Mouse (Mus musculus): ENCODE results near the gene Cadm4.

The Cadm4 gene

DNA sequence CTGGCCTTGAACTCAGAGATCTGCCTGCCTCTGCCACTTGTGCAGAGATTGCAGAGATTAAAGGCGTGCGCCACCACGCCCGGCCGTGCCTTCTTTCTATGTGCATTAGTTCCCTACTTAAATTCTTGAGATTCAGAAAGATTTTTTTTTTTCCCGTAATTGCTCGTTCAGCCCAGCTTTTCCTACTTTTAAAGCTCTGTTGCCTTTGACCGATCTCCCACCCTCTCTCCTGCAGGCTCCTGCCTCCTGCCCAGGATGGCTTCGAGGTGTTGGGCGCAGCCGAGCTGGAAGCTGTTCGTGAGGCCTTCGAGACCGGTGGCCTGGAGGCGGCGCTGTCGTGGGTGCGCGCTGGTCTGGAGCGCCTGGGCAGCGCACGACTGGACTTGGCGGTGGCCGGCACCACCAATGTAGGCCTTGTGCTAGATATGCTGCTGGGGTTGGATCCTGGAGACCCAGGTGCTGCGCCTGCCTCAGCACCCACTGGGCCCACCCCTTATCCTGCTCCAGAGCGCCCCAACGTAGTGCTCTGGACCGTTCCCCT is 51.3 kb downstream of the Cadm4 start:
- DNase-seq (ENCODE audit: low spot score) = no peak

DNA sequence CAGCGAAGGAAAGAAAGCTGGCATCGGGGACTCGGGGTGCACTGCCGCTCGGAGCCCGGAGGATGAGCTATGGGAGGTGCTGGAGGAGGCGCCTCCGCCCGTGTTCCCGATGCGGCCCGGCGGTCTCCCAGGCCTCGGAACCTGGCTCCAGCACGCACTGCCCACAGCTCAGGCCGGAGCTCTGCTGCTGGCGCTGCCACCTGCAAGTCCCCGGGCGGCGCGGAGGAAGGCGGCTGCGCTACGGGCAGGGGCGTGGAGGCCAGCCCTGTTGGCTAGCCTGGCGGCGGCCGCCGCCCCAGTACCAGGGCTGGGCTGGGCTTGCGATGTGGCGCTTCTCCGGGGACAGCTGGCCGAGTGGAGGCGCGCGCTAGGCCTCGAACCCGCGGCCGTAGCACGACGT is 52.0 kb downstream of the Cadm4 start:
- no peak for DNase-seq (ENCODE audit: low spot score)

DNA sequence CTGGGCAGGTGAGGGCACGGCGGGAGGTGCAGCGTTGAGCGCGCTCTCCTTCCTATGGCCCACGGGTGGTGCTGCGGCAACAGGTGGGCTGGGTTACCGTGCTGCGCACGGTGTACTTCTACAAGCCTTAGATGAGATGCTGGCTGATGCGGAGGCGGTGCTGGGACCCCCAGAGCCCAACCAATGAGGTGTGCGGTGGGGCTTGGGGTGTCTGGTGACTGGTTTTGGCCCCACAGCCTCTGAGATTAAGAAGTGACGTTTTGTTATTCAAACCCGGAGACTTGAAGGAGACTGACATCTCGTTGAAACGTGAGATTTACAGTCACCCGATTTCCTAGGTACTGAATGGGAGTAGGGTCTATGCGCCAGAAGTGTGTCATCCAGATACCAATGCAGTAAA is 52.5 kb downstream of the Cadm4 start:
- no peak for DNase-seq (ENCODE audit: low spot score)

DNA sequence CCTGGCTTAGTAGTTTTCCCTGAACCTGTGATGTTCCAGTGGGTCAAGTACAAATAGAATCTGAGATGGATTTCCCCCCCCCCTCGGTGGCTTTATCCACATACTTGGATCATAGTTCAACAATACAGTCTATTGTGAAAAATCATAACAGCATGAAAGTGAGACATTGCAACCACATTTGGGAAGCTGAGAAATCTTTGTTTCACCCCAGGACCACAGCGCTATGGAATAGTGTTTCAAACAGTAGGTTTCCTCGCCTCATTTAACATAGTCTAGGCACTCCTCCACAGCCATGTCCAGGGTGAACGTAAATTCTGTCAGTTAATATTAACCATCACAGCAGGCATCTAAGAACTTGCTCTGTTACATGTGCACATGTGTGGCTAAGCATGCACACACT is 55.3 kb downstream of the Cadm4 start:
- DNase-seq (ENCODE audit: low spot score) = no peak

DNA sequence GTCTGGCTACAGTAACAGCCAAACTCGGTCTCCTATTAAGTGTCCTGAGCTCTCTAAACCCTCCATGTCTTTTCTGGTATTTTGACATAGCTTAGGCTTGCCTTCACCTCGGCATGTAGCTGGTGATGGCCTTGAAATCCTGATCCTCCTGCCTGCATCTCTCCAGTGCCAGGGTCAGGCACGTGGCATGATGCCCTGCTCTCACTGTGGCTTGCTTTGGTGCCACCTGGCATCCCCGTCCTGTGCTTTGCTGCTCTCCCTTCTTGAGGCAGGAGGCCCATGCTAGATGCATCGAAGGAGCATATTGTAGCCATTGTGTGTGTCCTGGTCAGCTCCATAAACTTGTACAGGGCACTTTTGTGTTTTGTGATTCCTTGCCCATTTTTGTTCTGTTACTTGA is 55.8 kb downstream of the Cadm4 start:
- no peak for DNase-seq (ENCODE audit: low spot score)

DNA sequence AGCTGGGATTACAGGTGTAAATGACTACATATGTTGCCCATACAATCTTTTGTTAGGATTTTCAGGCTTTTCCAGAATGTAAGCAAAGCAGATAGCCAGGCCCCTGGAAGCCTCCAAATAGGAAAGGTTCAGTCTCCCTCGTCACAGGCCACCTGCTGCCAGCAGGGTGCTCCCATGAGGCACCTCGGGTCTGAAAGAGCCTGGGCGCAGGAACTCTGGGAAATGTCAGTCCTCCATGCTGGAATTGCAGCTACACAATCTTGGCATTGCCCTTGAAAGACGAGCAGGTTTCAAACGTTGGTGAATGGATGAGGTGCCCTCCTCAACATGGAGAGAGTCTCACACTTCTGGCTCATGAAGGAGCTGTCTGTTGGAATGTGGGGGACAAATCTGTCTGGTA is 56.3 kb downstream of the Cadm4 start:
- no peak for DNase-seq (ENCODE audit: low spot score)

DNA sequence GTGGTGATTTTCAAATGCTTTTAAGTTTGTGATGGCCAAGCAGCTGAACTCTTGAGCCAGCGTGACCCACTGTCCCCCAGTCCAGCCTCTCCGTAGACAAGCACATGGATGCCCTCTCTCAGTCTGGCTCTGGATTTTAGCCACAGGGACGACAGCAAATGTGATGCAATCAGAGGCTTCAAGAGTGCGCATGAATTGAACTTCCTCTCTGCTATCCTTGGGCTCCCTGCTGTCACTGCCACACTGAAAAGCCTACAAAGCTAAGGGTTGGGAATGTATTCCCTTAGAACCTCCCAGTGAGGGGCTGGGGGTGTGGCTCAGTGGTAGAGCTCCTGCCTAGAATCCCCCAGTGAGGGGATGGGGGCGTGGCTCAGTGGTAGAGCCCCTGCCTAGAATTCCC is 56.9 kb downstream of the Cadm4 start:
- no peak for DNase-seq (ENCODE audit: low spot score)

DNA sequence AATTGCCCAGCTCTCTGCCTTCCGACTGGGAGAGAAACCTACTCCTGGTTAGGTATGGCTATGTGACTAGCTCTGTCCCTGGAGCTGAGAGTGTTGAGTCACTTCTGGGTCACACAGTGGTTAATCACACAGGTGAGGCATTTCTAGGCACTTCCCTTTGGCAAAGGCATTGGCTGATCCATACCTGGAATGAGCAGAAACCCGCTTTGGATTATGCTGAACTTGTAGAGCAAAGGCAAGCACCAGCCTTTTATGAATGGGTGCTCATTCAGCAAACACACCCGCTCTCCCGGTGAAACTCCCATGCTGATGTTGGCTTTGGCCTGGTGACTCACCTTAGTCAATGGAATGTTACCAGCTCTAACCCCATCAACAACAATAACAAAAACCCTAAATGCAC is 57.9 kb downstream of the Cadm4 start:
- DNase-seq (ENCODE audit: low spot score) = no peak

DNA sequence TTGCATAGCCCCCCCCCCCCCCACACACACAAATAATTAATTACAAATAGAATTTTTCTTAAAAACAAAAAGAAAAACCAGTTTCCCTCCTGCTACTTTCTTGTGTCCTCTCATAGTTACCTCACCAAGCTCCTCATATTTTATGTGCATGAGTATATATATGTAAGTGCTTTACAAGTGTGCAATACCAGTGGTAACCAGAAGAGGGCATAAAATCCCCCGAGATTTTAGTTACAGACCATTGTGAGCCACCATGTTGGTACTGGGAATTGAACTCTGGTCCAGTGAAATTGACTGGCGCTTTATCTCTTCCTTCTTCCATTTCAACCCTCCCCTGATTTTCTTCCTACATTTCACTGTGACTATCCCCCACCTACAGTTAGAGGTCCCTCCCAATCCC is 62.7 kb downstream of the Cadm4 start:
- DNase-seq (ENCODE audit: low spot score) = no peak

DNA sequence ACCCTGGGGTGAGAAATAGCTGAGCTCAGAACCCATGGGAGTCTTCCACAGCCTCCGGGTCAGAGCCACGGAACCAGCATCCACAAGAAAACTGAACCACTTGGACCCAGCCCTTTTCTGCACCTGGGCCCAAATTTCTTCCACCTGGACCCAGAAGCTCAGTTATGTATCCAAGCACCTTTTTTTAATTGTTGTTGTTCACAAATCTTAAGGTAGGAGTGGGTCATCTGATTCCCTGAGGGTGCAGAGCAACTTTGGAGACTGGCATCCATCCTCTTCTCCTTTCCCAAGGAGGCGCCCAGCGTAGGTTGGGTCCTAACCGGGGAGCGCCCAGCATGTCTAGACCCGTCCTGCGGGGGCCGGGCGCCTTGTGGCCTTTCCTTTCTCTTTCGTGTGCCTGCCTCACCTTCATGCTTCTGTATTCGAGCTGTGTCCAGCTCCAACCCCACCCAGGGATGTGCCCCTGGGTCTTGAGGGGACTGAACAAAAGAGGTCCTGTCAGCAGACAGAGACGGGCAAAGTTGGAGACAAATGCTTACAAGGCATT is 64.3 kb downstream of the Cadm4 start, which contains the start of the genes Pinlyp and Xrcc1:
Gene Pinlyp (minus strand): TSS at position 51 of the 547 bp plus-strand sequence.
Gene Xrcc1 (plus strand): TSS at position 222 of the 547 bp plus-strand sequence.
- DNase-seq (ENCODE audit: low spot score) = no peak

DNA sequence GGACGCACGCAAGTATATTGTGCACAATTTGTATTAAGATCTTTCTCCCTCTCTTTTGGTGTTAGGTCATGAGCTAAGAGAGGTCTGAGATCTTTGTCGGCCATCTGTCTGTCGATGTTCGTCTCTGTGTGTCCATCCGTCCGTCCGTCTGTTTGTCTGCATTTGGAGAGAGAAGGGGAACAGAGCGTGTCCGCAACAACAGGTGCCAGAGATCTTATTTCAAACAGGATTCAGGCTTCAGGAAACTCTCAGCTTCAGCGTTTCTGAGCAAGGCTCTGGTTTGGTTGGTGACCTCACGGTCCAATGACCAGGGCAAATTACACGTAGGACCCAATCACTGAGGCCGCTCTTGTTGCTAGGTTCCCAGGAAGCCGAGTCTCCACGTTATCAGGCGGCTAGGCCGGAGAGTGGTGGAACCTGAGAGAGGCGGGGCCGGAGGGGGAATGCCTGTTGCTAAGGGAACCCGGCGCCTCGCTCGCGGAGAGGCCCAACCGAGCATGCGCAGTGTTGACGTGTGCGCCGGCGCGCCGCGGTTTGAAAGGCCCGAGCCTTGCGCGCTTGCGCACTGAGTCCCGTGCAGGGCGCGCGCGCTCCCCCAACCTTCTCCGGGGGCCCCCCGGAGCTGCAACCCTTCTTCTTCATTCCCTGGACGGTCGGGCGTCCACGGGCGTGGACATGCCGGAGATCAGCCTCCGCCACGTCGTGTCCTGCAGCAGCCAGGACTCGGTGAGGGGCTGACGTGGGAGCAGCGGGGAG is 65.0 kb downstream of the Cadm4 start:
- DNase-seq (ENCODE audit: low spot score) = peak; percentile 100

DNA sequence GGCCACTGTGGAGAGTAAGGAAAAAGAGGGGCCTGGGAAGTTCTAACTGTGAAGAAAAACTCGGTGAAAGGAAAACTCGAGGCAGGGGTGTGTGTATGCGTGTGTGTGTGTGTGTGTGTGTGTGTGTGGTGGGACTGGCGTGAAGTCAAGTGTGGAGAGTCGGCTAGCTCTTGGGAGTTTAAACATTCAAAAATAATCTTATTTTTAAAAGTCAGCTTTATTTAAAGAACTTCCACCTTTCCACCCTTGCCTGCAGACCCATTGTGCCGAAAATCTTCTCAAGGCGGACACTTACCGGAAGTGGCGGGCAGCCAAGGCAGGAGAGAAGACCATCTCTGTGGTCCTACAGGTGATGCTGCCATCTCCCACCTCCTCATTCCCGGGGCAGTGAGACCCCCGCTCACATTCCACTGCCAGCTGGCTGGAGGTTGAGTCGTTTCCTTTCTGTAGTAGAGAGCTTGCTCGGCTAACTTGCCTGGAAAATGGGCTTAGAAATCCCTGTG is 65.8 kb downstream of the Cadm4 start:
- no peak for DNase-seq (ENCODE audit: low spot score)

DNA sequence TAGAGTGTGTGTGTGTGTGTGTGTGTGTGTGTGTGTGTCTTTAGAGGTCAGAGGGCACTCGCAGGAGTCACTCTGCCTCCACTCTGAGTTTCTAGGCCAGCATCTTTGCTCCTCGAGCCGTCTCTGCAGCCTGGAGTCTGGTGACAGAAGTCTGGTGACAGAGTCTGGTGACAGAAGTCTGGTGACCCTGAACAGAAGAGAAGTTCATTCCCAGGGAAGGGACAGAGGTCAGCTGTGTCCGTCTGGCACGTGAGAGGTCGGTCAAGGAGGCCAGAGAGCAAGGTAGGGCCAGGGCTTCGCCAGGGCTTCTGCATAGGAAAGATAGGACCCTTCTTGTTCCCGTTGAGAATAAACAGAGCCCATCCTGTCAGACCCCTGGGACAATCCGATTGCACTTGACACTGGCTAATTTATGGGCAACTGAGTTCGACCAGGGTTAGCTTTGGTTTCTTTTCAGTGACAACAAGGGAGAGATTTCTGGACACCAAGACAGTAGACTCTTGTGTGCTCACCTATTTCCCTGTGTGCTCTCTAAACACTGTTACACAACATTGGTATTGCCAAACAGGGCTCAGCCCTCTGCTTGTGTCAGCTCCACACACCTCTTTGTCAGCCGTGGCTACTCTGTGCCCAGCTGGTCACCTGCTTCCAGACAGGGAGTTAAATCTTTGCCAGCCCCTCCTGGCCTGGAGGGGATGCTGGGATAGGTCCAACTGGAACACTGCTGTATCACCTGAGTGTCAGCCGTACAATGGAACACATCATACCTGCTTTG is 70.3 kb downstream of the Cadm4 start:
- no peak for DNase-seq (ENCODE audit: low spot score)

Data from lung, postnatal 25 days (tissue).